Mouse (Mus musculus) hindbrain, embryonic 11.5 days (tissue): ENCODE measurements at regions not wholly inside any gene's neighbourhood (a gene's known extent, or its start where the extent isn't known, plus 50 kb on each side); places are given as distances from the start of the nearest gene placed in this dataset.
"Not testable (repeated sequence)": the region's sequence is repeated elsewhere in the genome, so short reads cannot be mapped to it uniquely, and the experiment has no call there.

Source experiments
- ATAC-seq: fragments of 200-750 bp; cut with Nextera tagmentation; 2 replicates; pipeline ENCODE4 v1.8.0; 2017; ENCODE audit warnings: mild to moderate bottlenecking, moderate TSS enrichment, moderate library complexity; ENCODE audit not compliant: low FRiP score
- DNase-seq: peaks from one replicate; pipeline ENCODE4 v3.0.0-alpha.2; 2015; ENCODE audit warnings: low spot score
- H3K27ac ChIP-seq: fragments of 300-500 bp; sonication (generic); 2 replicates; pipeline ENCODE4 v1.5.1; 2014; ENCODE audit warnings: mild to moderate bottlenecking, low read depth, low read length
- H3K27me3 ChIP-seq: fragments of 300-500 bp; sonication (generic); 2 replicates; pipeline ENCODE4 v1.6.1; 2014; ENCODE audit warnings: mild to moderate bottlenecking, low read length, moderate library complexity, mixed read lengths; ENCODE audit not compliant: control insufficient read depth, insufficient read depth
- H3K36me3 ChIP-seq: fragments of 300-500 bp; sonication (generic); 2 replicates; pipeline ENCODE4 v1.6.1; 2014; ENCODE audit warnings: mild to moderate bottlenecking, low read length, moderate library complexity, mixed read lengths; ENCODE audit not compliant: control insufficient read depth, insufficient read depth
- H3K4me1 ChIP-seq: fragments of 300-500 bp; sonication (generic); replicated peaks from 2 replicates; pipeline ENCODE4 v1.6.1; 2014; ENCODE audit warnings: low read length, mixed read lengths; ENCODE audit not compliant: control insufficient read depth, insufficient read depth
- H3K4me2 ChIP-seq: fragments of 300-500 bp; sonication (generic); replicated peaks from 2 replicates; pipeline ENCODE4 v1.6.1; 2014; ENCODE audit warnings: mild to moderate bottlenecking, low read depth, low read length
- H3K4me3 ChIP-seq: fragments of 300-500 bp; sonication (generic); 2 replicates; pipeline ENCODE4 v1.5.1; 2014; ENCODE audit warnings: low read depth, low read length
- H3K9ac ChIP-seq: fragments of 300-500 bp; sonication (generic); 2 replicates; pipeline ENCODE4 v1.6.1; 2014; ENCODE audit warnings: low read depth, low read length
- H3K9me3 ChIP-seq: fragments of 300-500 bp; sonication (generic); 2 replicates; pipeline ENCODE4 v1.6.1; 2016; ENCODE audit warnings: low read length; ENCODE audit not compliant: control insufficient read depth
- WGBS: fragments of 180-500 bp; shearing (Covaris S2); extraction: QIAGEN DNeasy Blood & Tissue Kit; methylation state at CpG from one replicate; pipeline ENCODE4 v1.1.7; 2014; 5-methylcytosine and 5-hydroxymethylcytosine counted together

DNA sequence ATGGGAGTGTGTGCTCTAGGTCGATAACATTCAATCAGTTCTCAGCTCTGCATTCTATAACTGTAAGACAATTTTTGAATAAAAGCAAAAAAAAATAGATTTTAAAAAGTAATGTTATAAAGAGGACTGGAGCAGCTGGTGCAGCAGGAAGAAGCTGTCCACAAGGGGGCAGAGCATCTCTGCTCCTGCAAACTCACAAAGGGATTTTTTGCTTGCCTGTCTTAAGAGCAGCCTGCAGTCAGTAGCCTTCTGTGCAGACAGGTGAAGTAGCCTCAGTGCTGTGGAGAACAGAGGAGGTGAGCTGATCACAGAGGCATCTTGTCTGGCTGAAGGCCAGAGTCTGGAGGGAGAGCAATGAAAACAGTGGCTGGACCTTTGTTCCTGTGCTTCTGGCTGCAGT, 477.2 kb downstream of the Dad1 start:
- 66% methylated on average over 1 of the region's 1 CpGs for WGBS
- not testable (repeated sequence) for H3K9ac ChIP-seq, H3K4me2 ChIP-seq, H3K36me3 ChIP-seq, H3K4me3 ChIP-seq, H3K27ac ChIP-seq, ATAC-seq, H3K4me1 ChIP-seq, H3K27me3 ChIP-seq, H3K9me3 ChIP-seq
- peak; percentile 61 for DNase-seq

GRCm38 (mm10) chr14:53766501-53766900, 487.4 kb downstream of the Dad1 start:
- not testable (repeated sequence) for H3K4me2 ChIP-seq, H3K36me3 ChIP-seq, H3K4me1 ChIP-seq, H3K9ac ChIP-seq, ATAC-seq, DNase-seq, H3K9me3 ChIP-seq, H3K27me3 ChIP-seq, H3K4me3 ChIP-seq, H3K27ac ChIP-seq
- WGBS: 84% methylated on average over 6 of the region's 6 CpGs

DNA sequence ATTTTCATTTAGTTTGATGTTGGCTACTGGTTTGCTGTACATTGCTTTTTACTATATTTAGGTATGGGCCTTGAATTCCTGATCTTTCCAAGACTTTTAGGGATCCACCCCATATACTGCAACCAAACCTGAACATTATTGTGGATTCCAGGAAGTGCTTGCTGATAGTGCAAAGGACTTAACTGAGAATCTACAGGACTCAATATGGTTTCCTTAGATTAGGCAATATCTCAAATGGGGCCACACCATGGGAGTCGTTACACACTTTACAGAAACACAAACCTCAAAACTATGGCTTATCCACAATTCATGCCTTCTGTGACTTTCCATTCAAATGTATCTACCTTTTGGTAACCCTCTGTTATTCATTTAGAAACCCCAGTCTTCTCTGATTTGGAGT, 488.0 kb downstream of the Dad1 start:
- not testable (repeated sequence) for H3K9me3 ChIP-seq, H3K9ac ChIP-seq, H3K36me3 ChIP-seq, H3K4me3 ChIP-seq, H3K4me2 ChIP-seq, H3K27me3 ChIP-seq, H3K4me1 ChIP-seq, ATAC-seq, DNase-seq, H3K27ac ChIP-seq
- 90% methylated on average over 1 of the region's 1 CpGs for WGBS

DNA sequence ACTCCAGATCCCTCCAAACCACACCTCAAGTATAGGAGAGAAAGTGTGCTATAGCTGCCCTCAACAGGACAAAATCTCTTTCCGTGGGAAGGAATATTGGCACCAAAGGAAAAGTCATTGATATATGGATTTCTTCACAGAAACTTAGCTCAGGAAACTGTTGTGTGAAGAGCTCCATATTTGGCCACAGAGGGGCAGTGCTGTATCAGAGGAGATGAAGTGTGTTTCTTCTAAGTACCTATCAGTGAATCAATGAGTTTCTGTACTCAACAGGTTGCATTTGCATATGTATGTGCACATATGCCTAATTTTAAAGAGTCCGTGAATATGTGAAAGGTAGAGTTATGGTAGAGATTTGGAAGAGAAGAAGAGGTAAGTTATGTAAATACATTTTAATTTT, 493.3 kb downstream of the Dad1 start:
- H3K4me3 ChIP-seq, ATAC-seq, H3K27ac ChIP-seq, H3K9ac ChIP-seq, H3K9me3 ChIP-seq, DNase-seq, H3K36me3 ChIP-seq, H3K4me1 ChIP-seq, H3K27me3 ChIP-seq, H3K4me2 ChIP-seq: not testable (repeated sequence)
- WGBS: 72% methylated on average over 2 of the region's 2 CpGs

GRCm38 (mm10) chr14:53757782-53758181, 496.1 kb downstream of the Dad1 start:
- H3K27ac ChIP-seq, H3K9ac ChIP-seq, ATAC-seq: not testable (repeated sequence)

DNA sequence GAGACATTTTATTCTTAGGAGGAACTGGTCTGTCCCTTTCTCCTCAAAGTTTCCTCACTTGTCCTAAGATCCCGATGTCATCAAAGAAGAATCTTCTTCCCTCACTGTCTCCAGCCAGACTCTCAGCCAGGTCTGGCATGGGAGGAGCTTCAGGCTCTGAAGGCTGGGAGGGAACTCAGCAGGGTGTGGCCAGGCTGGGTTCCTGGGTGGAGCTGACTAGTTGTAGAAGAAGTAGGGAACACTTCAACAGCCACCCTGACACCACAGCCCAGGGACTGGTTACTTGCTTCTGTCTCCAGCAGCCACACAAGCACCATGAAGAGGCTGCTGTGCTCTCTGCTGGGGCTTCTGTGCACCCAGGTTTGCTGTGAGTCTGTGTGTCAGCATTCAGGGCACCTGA, 496.8 kb downstream of the Dad1 start:
- H3K4me1 ChIP-seq: not testable (repeated sequence)

More at GRCm38 (mm10) chr14:53757782-53758181, 496.1 kb downstream of the Dad1 start:
- not testable (repeated sequence) for H3K4me1 ChIP-seq, H3K4me2 ChIP-seq, H3K4me3 ChIP-seq, H3K36me3 ChIP-seq, H3K27me3 ChIP-seq, H3K9me3 ChIP-seq, DNase-seq
- 75% methylated on average over 4 of the region's 4 CpGs for WGBS

GRCm38 (mm10) chr14:53750703-53751441, 503.0 kb downstream of the Dad1 start:
- Histone ChIP-seq H3K9ac (no peak overlapping the region), H3K9me3 (no peaks in the 10 kb centered on the region), H3K4me2 (no peak overlapping the region), H3K27me3 (no peaks in the 10 kb centered on the region), H3K4me1 (no peaks in the 10 kb centered on the region), H3K4me3 (no peak overlapping the region), H3K27ac (no peak overlapping the region), H3K36me3 (no peaks in the 10 kb centered on the region)
- ATAC-seq (no peak), DNase-seq (no peak)
- WGBS: 81% methylated on average over 4 of the region's 4 CpGs

More for the DNA sequence above, 496.8 kb downstream of the Dad1 start:
- not testable (repeated sequence) for ATAC-seq, H3K27ac ChIP-seq, H3K4me3 ChIP-seq, H3K4me2 ChIP-seq, H3K9ac ChIP-seq, DNase-seq, H3K27me3 ChIP-seq, H3K36me3 ChIP-seq, H3K9me3 ChIP-seq
- WGBS: no CpG with 5 or more reads among the region's 1 CpGs

- H3K4me3 ChIP-seq, H3K36me3 ChIP-seq, H3K9ac ChIP-seq, DNase-seq, H3K4me1 ChIP-seq, ATAC-seq, H3K9me3 ChIP-seq, H3K27me3 ChIP-seq, H3K27ac ChIP-seq, H3K4me2 ChIP-seq: not testable (repeated sequence)
- 89% methylated on average over 3 of the region's 3 CpGs for WGBS
Measured at GRCm38 (mm10) chr14:53743552-53743951, 510.4 kb downstream of the Dad1 start.

DNA sequence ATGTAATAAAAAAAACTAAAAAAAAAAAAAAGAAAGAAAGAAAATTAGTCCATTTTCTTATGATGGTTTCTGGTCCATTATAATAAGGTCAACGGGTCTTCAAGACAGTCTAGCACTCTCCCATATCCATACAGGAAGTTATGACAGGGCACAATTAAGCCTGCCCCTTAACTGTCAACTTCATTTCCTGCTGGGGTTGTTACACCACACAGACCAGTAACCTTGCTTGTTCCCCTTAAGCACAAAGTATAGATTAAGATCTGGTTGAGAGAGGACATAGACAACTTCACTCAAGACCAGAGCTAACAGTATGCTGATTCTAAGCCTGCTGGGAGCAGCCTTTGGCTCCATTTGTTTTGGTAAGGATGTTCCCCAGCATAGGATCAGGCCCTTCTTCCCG, 511.0 kb downstream of the Dad1 start:
- not testable (repeated sequence) for H3K36me3 ChIP-seq, ATAC-seq, H3K4me3 ChIP-seq, H3K4me2 ChIP-seq, H3K4me1 ChIP-seq, H3K27me3 ChIP-seq, H3K27ac ChIP-seq, DNase-seq, H3K9ac ChIP-seq, H3K9me3 ChIP-seq
- WGBS: 75% methylated on average over 2 of the region's 2 CpGs
